Mouse (Mus musculus) stomach, postnatal 0 days (tissue): Measurements from ENCODE around the gene Hif3a. TPM values are rescaled to one million over a fixed set of nuclear protein-coding genes. Genes with fewer than 3 reads are reported as not detected.
"Not testable (repeated sequence)": the region's sequence is repeated elsewhere in the genome, so short reads cannot be mapped to it uniquely, and the experiment has no call there.

Source experiments
- ATAC-seq: fragments of 200-750 bp; cut with Nextera tagmentation; 2 replicates; pipeline ENCODE4 v1.8.0; 2017; ENCODE audit not compliant: low FRiP score, low TSS enrichment
- DNase-seq: peaks from one replicate; pipeline ENCODE4 v3.0.0-alpha.2; 2016; ENCODE audit warnings: low spot score
- H3K27ac ChIP-seq: fragments of 300-500 bp; sonication (generic); replicated peaks from 2 replicates; pipeline ENCODE4 v1.5.1; 2014; ENCODE audit warnings: mild to moderate bottlenecking, control low read depth
- H3K27me3 ChIP-seq: fragments of 300-500 bp; sonication (generic); 2 replicates; pipeline ENCODE4 v1.6.1; 2014; ENCODE audit warnings: low read length; ENCODE audit not compliant: control insufficient read depth, insufficient read depth
- H3K36me3 ChIP-seq: fragments of 300-500 bp; sonication (generic); 2 replicates; pipeline ENCODE4 v1.6.1; 2014; ENCODE audit warnings: low read length, mixed read lengths; ENCODE audit not compliant: control insufficient read depth, insufficient read depth
- H3K4me1 ChIP-seq: fragments of 300-500 bp; sonication (generic); replicated peaks from 2 replicates; pipeline ENCODE4 v1.6.1; 2014; ENCODE audit warnings: antibody characterized with exemption; ENCODE audit not compliant: control insufficient read depth, insufficient read depth
- H3K4me2 ChIP-seq: fragments of 300-500 bp; sonication (generic); replicated peaks from 2 replicates; pipeline ENCODE4 v1.6.1; 2014; ENCODE audit warnings: low read depth, mild to moderate bottlenecking, control low read depth, moderate library complexity
- H3K4me3 ChIP-seq: fragments of 300-500 bp; sonication (generic); 2 replicates; pipeline ENCODE4 v1.5.1; 2014; ENCODE audit warnings: low read depth, low read length, control low read depth
- H3K9ac ChIP-seq: fragments of 300-500 bp; sonication (generic); 2 replicates; pipeline ENCODE4 v1.6.1; 2014; ENCODE audit warnings: mild to moderate bottlenecking, low read length, control low read depth, mixed read lengths
- H3K9me3 ChIP-seq: fragments of 300-500 bp; sonication (generic); 2 replicates; pipeline ENCODE4 v1.6.1; 2016; ENCODE audit warnings: low read length; ENCODE audit not compliant: control insufficient read depth
- CTCF ChIP-seq: IDR thresholded peaks from 2 replicates; pipeline ENCODE4 v1.5.1; 2016; ENCODE audit warnings: antibody characterized with exemption, low read depth, mild to moderate bottlenecking, moderate library complexity
- EP300 ChIP-seq: optimal IDR thresholded peaks from 2 replicates; pipeline ENCODE3; 2016; ENCODE audit warnings: antibody characterized with exemption
- WGBS: fragments of 180-500 bp; shearing (Covaris S2); extraction: QIAGEN DNeasy Blood & Tissue Kit; methylation state at CpG from one replicate; pipeline ENCODE4 v1.1.7; 2014; 5-methylcytosine and 5-hydroxymethylcytosine counted together
- polyA plus RNA-seq: library from polyadenylated mRNA; unstranded; fragments of >200 nt; fragmentation: Nextera tagmentation; extraction: Ambion mirVana; gene quantifications from 2 replicates; pipeline ENCODE4 v1.2.1, GENCODE M21; 2015

Hif3a gene
- polyA plus RNA-seq, result 3.4 and 4.0 TPM in 2 replicates

GRCm38 (mm10) chr7:17062389-17062788 is at the start of gene Hif3a:
Gene Hif3a, minus strand, starts transcription at chr7:17062427.
- Histone ChIP-seq H3K4me1 (peaks cover 9% of the 10 kb centered on the region), H3K9ac (peak within 1 kb of the TSS; percentile 78), H3K4me3 (peak within 1 kb of the TSS; percentile 60), H3K4me2 (peak within 1 kb of the TSS; percentile 51), H3K27ac (peak within 1 kb of the TSS; percentile 99), H3K27me3 (no peaks in the 10 kb centered on the region), H3K36me3 (no peaks in the 10 kb centered on the region), H3K9me3 (no peaks in the 10 kb centered on the region)
- TF ChIP-seq EP300 (no peak), CTCF (no peak)
- peak; percentile 41 for ATAC-seq
- peak; percentile 93 for DNase-seq
- WGBS, result under 1% methylated on average over 13 of the region's 15 CpGs

- ATAC-seq, DNase-seq: not testable (repeated sequence)
- WGBS, result 86% methylated on average over 13 of the region's 13 CpGs
Observed at GRCm38 (mm10) chr7:17101631-17102030, 39.4 kb upstream of the Hif3a start.

GRCm38 (mm10) chr7:17091280-17091679 is 29.1 kb upstream of the Hif3a start:
- no peaks in the 10 kb centered on the region for H3K27me3 ChIP-seq
- H3K36me3 ChIP-seq, result no peaks in the 10 kb centered on the region
- WGBS, result 6% methylated on average over 1 of the region's 1 CpGs
- no peak for TF ChIP-seq EP300
- TF ChIP-seq CTCF, result peak; percentile 61
- no peaks in the 10 kb centered on the region for H3K4me1 ChIP-seq
- no peak overlapping the region for H3K4me3 ChIP-seq
- ATAC-seq, result no peak
- no peaks in the 10 kb centered on the region for H3K9me3 ChIP-seq
- H3K27ac ChIP-seq, result no peak overlapping the region
- no peak overlapping the region for H3K4me2 ChIP-seq
- no peak overlapping the region for H3K9ac ChIP-seq
- peak; percentile 32 for DNase-seq

More at GRCm38 (mm10) chr7:17101631-17102030, 39.4 kb upstream of the Hif3a start:
- H3K4me1 ChIP-seq, H3K27me3 ChIP-seq, H3K9me3 ChIP-seq, H3K36me3 ChIP-seq, H3K27ac ChIP-seq, H3K4me2 ChIP-seq, H3K9ac ChIP-seq, H3K4me3 ChIP-seq: not testable (repeated sequence)

- TF ChIP-seq EP300 (no peak), CTCF (no peak)
- no peaks in the 10 kb centered on the region for H3K9me3 ChIP-seq
- no peaks in the 10 kb centered on the region for H3K36me3 ChIP-seq
- no peaks in the 10 kb centered on the region for H3K27me3 ChIP-seq
- no peaks in the 10 kb centered on the region for H3K4me1 ChIP-seq
- no peak overlapping the region for H3K4me2 ChIP-seq
- no peak overlapping the region for H3K9ac ChIP-seq
- no peak overlapping the region for H3K27ac ChIP-seq
- WGBS, result 64% methylated on average over 3 of the region's 3 CpGs
- DNase-seq (no peak), ATAC-seq (no peak)
- H3K4me3 ChIP-seq, result no peak overlapping the region
Observed at GRCm38 (mm10) chr7:17090058-17090585, 27.9 kb upstream of the Hif3a start.

DNA sequence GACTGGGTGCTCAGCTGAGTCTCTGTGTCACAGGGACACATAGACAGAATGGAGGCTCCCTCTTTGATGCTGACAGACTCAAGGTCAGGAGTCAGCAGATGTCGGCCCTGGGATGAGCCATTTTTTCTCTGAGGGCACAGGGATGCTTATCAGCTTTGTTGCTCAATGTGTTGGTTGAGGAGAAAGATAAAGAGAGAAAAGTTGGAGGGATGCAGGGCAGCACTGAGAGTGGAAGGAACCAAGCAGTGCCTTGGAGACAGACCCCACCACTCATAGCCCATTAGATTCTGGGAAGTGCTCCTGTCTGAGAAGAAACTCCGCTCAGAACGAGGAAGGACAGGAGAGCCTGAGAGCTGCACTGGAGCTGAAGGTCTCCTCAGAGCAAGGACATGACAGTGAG is 25.5 kb upstream of the Hif3a start:
- Histone ChIP-seq H3K4me2 (no peak overlapping the region), H3K9me3 (no peaks in the 10 kb centered on the region), H3K27me3 (no peaks in the 10 kb centered on the region), H3K36me3 (no peaks in the 10 kb centered on the region), H3K4me1 (no peaks in the 10 kb centered on the region), H3K9ac (no peak overlapping the region), H3K4me3 (no peak overlapping the region), H3K27ac (no peak overlapping the region)
- WGBS, result 70% methylated on average over 3 of the region's 3 CpGs
- ATAC-seq, result no peak
- DNase-seq, result peak; percentile 9
- no peak for TF ChIP-seq EP300
- no peak for TF ChIP-seq CTCF

- no peaks in the 10 kb centered on the region for H3K27me3 ChIP-seq
- DNase-seq (no peak), ATAC-seq (no peak)
- no peaks in the 10 kb centered on the region for H3K4me1 ChIP-seq
- WGBS, result 79% methylated on average over 4 of the region's 4 CpGs
- no peak overlapping the region for H3K4me3 ChIP-seq
- H3K9me3 ChIP-seq, result no peaks in the 10 kb centered on the region
- no peak overlapping the region for H3K27ac ChIP-seq
- H3K4me2 ChIP-seq, result no peak overlapping the region
- no peaks in the 10 kb centered on the region for H3K36me3 ChIP-seq
- TF ChIP-seq EP300 (no peak), CTCF (no peak)
- H3K9ac ChIP-seq, result no peak overlapping the region
Observed at GRCm38 (mm10) chr7:17082766-17083165, 20.5 kb upstream of the Hif3a start.
